Mouse (Mus musculus) heart, postnatal 25 days (tissue): Measurements from ENCODE around the gene Dusp6. TPM values are rescaled to one million over a fixed set of nuclear protein-coding genes. Genes with fewer than 3 reads are reported as not detected.

ENCODE experiments used
- DNase-seq: peaks from one replicate; pipeline ENCODE4 v3.0.0; 2022; ENCODE audit warnings: low spot score
- intact Hi-C: fragments of 180-260 bp; cut with DNase I; formaldehyde crosslinking; loops from one replicate; pipeline ENCODE4 v1.15.1; 2025
- total RNA-seq, 2 experiments: library from RNA; stranded (reverse); gene quantifications; 2 replicates each; pipeline ENCODE4 v1.2.3; 2021

Dusp6 gene
- total RNA-seq, 2 experiments from 2014 or later: 18.5 to 19.5 TPM

DNA sequence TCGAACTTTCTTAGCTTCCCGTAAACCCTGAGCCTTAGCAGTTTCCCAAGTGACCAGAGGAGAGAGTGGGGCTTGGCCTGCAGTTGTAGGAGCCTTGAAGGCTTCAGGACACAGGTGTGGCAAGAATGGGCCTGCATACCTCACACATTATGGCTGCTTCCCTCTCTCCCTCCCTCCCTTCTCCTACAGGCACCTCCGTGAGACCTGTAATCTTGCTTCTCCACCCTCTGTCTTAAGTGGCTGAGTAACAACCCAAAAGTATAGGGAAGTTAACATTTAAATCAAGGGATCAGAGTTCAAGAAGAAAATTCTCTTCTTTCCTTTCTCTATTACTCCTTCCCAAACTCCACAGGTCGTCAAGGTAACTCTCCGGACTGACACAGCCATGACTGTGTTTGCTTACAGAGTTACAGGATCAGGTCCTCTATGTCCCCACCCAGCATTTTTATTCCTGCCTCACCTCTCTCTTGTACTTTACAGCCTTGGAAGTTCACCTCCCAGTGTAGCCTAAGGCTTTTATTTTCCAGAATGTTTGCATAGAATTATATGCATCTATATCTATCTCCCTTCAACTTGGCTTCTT, 19.0 kb upstream of the Dusp6 start:
- DNase-seq: no peak
- intact Hi-C loops: no loop called here

DNA sequence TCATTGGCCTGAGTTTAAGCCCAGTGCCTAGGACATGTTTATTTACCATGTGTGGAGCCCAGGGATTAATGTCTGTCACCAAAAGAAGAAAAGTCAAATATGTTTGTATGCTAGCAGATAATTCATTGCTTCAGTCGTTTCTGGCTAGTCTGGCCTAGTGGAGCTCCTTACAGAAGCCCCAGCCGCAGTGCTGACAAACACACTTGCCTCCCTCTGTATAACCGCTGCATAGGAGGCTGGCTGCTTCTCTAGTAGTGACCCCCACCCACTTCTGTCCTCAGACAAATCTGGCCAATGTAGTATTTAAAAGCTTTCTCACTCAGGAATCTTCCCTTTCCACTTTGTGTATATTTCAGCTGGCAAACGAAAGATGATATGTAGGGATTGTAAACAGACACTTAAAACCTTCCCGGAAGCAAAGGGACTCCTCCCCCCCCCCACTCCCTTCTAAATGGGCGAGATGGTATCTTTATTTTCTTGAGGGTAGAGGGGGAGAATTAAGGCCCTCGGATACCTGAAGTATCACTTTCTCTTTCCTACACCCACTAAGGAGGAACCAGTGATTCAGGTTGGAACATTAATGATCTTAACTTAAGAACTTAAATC, 18.3 kb upstream of the Dusp6 start:
- intact Hi-C loops: no loop called here
- no peak for DNase-seq

DNA sequence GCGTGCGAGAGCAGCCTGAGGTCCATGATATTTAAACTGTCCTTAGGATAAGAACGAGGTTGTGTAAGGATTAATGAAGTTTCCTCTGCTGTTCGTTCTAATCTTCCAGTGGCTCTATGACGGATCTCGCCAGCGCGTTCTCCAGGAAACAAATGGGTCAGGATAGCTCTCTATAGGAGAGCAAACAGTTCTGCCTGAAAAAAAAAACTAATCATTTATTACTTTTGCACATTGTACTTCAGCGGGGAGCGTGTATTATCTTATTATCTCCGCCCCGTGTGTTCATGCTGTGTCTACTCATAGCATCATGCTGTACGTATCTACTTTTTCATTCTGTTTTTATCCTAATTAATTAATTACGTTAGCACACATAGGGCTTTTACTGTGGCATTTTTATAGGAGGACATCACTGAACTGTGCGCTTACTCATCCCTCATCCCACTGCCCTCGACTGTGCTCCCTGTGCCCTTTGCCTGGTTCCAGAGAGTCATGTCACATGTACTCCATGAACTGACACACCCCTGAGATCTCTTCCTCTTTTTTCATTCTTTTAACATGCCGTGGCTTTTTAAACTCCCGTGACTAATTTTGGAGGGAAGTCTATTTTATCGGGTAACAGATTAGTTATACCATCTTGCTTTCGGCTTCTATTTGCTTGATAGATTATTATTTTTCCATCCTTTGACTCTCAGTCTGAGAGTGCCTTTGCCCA, 16.1 kb upstream of the Dusp6 start:
- no peak for DNase-seq
- intact Hi-C loops: no loop called here

DNA sequence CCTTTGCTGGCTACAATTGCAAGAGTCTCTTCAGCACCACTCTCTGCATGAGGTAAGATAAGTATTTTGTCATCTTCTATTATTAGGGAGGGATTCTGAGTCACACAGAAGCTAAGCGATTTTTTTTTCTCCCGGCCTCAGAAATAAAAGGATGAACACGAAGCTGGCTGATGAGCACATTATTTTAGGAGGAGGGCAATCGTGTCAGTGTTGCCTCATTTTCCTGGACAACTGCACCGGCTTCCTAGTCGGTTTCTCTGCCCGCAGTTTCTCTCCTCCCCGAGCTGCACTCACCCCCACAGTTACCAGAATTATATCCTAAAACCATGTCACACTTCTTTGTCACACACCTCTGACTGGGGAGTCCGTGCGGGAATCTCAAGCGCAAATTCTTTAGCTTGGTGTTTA, 12.2 kb upstream of the Dusp6 start:
- DNase-seq: no peak

DNA sequence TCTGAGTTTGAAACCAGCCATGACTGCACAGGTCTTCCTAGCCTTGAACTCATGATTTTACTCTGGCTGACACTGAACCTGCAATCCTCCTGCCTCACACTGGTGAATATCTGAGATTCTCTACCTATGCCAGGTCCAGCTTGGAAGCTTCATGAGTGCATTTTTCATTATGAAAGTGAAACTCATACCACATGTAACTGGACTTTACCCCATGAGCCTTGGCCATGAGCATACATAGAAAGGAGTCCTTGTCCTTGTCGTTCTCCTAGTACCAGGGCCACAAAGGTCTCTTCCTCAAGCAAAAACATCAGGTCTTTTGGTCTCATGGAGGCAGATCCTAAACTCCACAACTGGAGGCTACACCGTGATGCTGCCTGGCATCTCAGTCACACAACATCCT, 9.6 kb upstream of the Dusp6 start:
- DNase-seq: no peak
- intact Hi-C loops: no loop called here

More for the DNA sequence above, 12.2 kb upstream of the Dusp6 start:
- intact Hi-C loops: no loop called here

DNA sequence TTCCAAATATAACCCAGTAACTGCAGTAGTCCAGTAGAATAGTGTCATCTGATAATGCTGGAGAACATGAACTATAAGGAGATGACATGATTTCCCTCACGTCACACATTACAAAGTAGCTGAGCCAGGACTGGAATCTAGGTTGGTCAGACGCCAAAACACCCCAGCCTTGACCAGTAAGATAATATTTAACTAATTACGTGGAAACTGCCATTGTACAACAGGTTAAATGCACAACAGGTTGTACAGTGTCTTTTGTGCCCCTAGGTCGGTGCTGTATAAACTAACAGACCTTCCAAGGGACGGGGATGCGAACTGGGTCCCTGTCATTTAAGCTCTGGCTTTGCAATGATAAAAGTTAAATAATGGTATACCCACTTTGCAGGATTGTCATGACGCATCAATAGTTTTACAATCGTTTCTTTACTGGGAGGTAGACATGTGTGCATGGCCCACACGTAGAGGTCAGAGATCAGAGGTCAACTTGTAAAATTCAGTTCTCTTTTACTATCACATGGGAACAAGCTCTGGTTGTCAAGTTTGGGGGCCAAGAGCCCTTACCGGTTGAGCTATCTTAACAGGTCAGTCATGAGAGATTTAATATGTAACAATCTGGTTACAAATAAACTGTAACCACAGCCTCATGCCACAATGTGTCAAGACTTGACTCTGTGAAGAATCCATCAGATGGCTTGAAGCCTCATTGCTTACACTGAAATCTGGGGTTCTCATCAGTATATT, 7.0 kb upstream of the Dusp6 start:
- no peak for DNase-seq
- intact Hi-C loops: no loop called here

DNA sequence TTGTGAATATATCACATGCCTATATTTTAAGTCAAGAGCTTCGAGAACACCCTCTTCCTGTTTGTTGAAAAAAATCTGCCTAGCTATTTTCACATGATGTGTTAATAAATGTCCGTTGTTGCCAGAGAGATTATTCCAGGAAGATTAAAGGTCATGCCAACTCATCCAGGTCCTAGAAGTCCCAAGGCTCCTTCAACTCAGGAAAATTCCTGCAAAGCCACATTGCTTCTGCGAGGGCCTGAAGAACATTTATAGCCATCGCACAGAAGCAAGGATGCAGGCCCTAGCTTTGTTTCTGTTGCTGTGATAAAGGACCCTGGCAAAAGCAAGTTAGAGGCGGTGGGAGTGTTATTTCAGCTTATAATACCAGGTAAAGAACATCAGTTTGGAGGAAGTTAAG, 5.5 kb upstream of the Dusp6 start:
- DNase-seq: no peak
- intact Hi-C loops: no loop called here

DNA sequence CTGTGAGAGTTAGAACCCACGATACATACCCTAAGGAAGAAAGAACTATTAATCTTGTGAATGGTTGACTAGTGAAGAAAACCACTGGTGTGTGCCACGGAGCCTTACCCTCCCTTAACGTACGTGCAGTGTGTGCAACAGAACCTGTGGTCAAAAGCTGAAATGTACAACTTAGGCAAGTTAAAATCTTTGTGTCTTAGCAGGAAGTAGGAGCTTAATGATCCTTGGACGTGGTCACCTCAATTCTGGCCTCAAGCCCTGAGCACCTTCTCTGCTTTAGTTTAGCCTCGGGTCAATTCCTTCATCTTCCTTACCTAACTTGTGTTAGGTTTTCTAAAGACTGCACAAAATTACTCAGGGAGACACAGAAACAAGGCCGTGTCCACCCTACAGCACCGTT, 3.2 kb upstream of the Dusp6 start:
- intact Hi-C loops: loop anchor here (2.0 to 5.0 kb wide), 3 partner anchors 27 to 317 kb away; no protein-coding TSS in a partner anchor
- DNase-seq: no peak

DNA sequence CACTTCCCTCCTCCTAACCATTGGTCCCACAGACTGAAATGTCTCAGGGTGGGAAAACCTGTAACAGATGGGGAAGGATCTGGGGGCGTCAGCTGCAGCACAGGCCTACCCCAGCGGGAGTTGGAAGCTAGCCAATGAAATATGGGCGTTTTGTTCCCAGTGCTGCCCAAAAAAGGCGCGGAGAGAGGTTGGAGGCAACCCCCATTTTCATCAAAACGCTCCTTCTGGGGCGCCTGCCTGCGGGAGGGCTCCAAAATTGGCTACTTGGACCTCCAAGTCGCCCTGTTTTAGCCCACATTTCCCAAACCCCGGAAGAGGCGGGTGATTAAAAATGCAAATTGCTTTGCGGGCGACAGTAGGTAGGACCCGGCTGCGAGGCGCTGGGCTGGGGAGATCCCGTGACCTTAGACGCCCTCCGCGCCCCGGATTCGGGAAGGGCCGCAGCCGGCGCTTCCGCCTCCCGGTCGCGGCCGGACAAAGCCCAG, 1.8 kb upstream of the Dusp6 start:
- DNase-seq: no peak
- intact Hi-C loops: loop anchor here (2.0 to 5.0 kb wide), 2 partner anchors 92 to 316 kb away; no protein-coding TSS in a partner anchor

DNA sequence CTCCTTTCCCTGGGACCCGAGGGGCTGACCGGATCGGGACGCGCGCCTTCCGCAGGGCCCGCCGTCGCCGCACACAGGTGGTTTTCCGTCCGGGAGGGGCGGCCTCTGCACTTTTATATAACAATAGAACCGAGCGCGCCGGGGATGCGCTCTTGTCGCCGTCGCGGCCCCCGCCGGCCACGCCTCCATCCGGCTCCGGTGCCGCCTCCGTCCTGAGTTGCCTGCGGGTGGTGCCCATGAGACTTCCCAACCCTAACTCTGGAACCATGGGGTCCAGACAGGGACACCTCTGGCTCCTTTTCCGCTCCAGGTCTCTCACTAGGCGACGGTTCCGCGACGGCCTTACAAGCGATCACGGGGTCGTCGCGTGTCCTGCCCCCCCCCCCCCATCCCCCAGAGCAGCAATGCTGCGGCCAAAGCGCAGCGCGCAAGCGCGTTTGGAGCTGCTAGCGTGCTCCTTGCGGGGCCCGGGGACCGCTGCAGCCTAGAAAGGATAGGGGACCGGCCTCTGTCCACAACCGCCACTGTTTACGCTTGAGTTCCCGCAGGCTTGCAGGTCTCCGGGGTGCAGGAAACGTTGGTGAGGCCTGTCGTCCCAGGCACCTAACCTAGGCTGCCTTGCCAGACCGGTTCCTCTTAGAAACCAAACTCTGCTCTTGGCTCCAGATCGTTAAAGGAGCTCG, 1.3 kb upstream of the Dusp6 start:
- peak; percentile 89 for DNase-seq
- intact Hi-C loops: loop anchor here (2.0 to 5.0 kb wide), 2 partner anchors 93 to 316 kb away; no protein-coding TSS in a partner anchor

DNA sequence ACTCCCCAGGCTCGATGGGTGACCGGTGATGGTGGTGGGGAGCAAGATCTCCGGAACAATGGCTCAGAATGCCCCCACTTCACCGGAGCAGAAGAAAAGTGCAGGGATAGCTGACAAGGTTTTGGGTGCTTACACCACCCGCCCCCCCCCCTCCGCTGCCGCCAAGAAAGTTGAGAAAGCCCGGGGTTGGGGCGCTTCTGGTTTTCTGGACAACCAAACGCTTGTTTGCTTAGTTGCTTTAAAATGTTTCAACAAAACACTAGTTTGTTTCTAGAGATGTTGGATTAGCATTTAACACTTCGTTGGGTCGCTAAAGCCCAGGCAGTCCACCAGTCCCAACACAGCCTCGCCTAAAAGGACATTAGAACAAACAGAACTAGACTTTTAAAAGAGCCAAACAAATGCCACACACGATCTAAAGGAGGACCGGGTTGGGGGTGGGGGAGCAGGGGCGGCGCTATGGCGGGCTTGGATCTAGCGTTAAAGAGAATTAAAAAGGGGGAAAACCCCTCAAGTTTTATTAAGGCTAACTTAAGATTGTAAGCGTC, 638 bp upstream of the Dusp6 start:
- intact Hi-C loops: loop anchor here (5.0 kb wide), 1 partner anchor 315 kb away; no protein-coding TSS in a partner anchor
- peak; percentile 12 for DNase-seq

DNA sequence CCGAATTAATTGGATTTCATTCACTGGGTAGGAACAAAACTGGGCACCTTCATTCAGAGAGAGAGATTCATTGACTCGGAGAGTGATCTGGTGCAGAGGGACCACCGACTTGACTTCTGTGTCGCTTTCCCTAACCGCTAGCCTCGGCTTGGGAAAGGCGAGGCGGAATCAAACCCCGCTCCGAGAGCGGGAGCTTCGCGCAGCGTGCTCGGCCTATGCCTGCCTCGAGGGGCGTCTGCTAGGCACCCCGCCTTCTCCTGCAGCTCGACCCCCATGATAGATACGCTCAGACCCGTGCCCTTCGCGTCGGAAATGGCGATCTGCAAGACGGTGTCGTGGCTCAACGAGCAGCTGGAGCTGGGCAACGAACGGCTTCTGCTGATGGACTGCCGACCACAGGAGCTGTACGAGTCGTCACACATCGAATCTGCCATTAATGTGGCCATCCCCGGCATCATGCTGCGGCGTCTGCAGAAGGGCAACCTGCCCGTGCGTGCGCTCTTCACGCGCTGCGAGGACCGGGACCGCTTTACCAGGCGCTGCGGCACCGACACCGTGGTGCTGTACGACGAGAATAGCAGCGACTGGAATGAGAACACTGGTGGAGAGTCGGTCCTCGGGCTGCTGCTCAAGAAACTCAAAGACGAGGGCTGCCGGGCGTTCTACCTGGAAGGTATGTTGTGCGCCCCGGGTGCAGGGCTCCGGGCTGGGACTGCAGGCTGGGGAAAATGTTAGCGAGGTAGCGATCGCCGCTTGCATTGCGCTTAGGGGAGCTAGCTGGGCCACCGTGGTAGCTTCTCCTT, 589 bp downstream of the Dusp6 start:
- no peak for DNase-seq
- intact Hi-C loops: loop anchor here (2.0 to 5.0 kb wide), 3 partner anchors 63 to 314 kb away; no protein-coding TSS in a partner anchor

DNA sequence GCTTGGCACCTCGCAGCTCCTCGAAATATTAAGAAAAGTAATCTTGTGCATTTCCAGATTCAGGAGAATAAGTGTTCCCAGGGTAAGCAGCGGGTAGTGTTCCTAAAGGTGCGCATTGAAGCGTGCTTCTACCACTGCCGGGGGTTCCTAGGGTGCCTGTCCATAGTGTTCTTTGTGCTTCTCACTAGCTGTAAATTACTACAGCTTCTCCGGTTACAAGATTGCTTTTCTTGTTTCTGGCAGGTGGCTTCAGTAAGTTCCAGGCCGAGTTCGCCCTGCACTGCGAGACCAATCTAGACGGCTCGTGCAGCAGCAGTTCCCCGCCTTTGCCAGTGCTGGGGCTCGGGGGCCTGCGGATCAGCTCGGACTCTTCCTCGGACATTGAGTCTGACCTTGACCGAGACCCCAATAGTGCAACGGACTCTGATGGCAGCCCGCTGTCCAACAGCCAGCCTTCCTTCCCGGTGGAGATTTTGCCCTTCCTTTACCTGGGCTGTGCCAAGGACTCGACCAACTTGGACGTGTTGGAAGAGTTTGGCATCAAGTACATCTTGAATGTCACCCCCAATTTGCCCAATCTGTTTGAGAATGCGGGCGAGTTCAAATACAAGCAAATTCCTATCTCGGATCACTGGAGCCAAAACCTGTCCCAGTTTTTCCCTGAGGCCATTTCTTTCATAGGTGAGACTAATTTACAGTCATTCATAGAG, 1.4 kb downstream of the Dusp6 start:
- intact Hi-C loops: loop anchor here (2.0 to 5.0 kb wide), 3 partner anchors 64 to 313 kb away; no protein-coding TSS in a partner anchor
- no peak for DNase-seq

DNA sequence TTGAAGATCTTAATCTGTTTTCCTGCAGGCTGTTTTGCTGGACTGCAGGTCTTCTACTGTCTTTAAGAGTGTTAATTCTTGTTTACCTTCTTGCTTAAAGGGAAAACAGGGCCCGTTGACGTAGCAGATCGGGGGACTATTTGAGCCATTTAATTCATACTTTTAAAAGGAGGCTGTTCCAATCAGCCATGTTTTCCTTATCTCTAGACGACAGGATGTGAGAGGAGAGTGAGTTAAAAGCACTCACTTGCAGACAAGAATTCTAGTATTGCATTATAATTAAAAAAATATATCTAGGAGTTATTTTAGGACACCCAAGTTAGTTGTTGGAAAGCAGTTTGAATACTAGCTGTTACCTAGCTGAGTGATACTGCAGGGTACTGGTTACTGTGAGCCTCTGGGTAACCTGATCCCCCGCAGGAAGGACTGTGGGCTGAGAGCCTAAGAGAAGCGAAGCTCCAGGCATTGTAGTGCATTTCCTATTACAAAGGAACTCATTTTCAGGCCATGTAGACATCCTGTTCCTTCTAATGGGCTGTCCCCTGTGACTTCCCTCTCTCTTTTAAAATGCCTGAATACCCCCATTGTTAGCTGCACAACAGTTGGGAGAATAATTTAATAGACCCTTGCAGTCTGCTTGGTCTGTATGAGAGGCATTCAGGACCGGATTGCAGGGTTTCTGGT, 2.1 kb downstream of the Dusp6 start:
- DNase-seq: no peak
- intact Hi-C loops: loop anchor here (2.0 kb wide), 2 partner anchors 64 to 144 kb away; no protein-coding TSS in a partner anchor

DNA sequence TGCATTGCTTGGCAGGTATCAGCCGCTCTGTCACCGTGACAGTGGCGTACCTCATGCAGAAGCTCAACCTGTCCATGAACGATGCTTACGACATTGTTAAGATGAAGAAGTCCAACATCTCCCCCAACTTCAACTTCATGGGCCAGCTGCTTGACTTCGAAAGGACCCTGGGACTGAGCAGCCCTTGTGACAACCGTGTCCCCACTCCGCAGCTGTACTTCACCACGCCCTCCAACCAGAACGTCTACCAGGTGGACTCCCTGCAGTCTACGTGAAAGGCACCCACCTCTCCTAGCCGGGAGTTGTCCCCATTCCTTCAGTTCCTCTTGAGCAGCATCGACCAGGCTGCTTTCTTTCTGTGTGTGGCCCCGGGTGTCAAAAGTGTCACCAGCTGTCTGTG, 3.0 kb downstream of the Dusp6 start:
- intact Hi-C loops: no loop called here
- DNase-seq: no peak

DNA sequence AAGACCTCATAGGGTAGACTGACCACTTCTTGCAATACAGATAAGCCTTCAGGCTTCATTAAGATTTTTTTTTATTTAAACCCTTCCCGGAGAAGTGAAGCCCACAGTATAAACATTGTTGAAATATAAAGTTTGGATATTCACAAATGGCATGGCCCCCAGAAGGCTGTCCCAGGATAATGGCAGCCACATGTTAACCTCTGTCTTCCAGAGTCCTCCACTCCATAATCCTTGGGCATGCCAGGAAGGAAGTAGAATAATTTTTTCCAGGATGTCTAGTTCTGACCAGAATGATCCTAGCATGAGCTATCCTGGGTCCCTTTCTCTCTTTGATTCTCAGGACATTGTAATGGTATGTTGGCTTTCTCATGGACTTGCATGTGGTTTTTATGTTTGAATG, 4.6 kb downstream of the Dusp6 start:
- intact Hi-C loops: loop anchor here (2.0 kb wide), 2 partner anchors 65 to 193 kb away; no protein-coding TSS in a partner anchor
- no peak for DNase-seq
